8 mouse cellular contexts compared by ENCODE assay signal in the genomic region with DNA sequence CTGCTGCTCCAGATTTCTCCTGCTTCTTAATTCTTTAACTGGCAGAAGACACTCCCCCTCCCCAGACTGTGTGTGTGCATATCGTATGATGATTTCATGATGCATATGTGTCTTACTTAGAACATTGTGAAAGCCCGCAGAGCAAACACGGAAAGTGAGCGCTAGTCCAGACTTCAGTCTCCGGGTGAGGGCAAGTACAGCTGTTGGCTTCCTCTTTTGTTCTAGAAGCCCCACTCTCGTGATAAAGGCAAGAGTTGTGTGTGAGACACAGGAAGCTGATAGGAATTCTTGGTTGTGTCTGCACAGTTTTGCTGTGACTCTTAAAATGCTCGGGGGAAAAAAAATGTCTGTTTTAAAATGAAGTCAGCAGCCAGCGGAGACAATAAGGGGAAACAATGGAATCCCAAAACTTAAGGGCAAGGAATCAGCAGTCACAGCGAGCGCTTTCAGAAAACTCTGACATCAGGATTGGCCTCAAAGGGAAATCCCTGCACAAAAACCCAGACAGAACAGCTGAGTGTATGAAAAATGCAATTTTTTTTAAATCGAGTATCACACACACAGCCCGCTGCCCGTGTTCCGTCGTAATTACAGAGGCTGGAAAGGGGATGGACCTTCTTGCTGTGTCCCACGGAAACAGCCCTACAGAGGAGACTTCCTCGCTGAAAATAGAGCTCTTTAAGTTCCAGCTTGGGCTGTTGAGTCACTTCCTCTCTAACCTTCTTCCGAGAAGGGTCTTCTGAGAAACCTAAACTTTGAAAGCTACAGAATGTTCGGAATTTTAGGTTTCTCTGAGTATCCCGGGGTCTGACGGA.
DNase-seq lines count a peak whose midpoint lies in the region; ATAC-seq and TF ChIP-seq lines count a peak whose summit lies in the region.

No protein-coding gene starts in this region.

- H3K27me3 ChIP-seq in forebrain, embryonic 11.5 days (ENCODE audit: control insufficient read depth, insufficient read depth, low read length): no peaks in the 10 kb centered on the region
- H3K27me3 ChIP-seq in hindbrain, embryonic 15.5 days: no peaks in the 10 kb centered on the region

- WGBS in forebrain, embryonic 11.5 days: 57% methylated on average over 21 of the region's 21 CpGs
- 38% methylated on average over 21 of the region's 21 CpGs for WGBS in hindbrain, embryonic 15.5 days

- no peaks in the 10 kb centered on the region for H3K9me3 ChIP-seq in forebrain, embryonic 11.5 days (ENCODE audit: control insufficient read depth, low read length)
- H3K9me3 ChIP-seq in hindbrain, embryonic 15.5 days: no peaks in the 10 kb centered on the region

- peak overlapping the region; percentile 26 for H3K4me3 ChIP-seq in layer of hippocampus, adult 2 months
- no peak overlapping the region for H3K4me3 ChIP-seq in forebrain, embryonic 11.5 days (ENCODE audit: low read depth, low read length)
- peak overlapping the region; percentile 20 for H3K4me3 ChIP-seq in hindbrain, embryonic 15.5 days

- H3K4me1 ChIP-seq in forebrain, embryonic 11.5 days (replicated peaks; ENCODE audit: control insufficient read depth, insufficient read depth, low read length): peaks cover 7% of the 10 kb centered on the region; the same call in 1 of the 2 replicates
- peaks cover 14% of the 10 kb centered on the region; the same call in 1 of the 2 replicates for H3K4me1 ChIP-seq in hindbrain, embryonic 15.5 days (replicated peaks)

- no peak for TF ChIP-seq CTCF in layer of hippocampus, adult 2 months (conservative IDR thresholded peaks at IDR 0.05)

- peak overlapping the region; percentile 50; the same call in 1 of the 2 replicates for H3K27ac ChIP-seq in layer of hippocampus, adult 2 months
- no peak overlapping the region for H3K27ac ChIP-seq in forebrain, embryonic 11.5 days (ENCODE audit: low read depth, low read length)
- peak overlapping the region; percentile 45 for H3K27ac ChIP-seq in hindbrain, embryonic 15.5 days (replicated peaks)

- ATAC-seq in forebrain, embryonic 11.5 days (replicated peaks; ENCODE audit: low FRiP score): no peak; the same call in 1 of the 2 replicates
- peak; percentile 19; the same call in 1 of the 2 replicates for ATAC-seq in hindbrain, embryonic 15.5 days (ENCODE audit: low FRiP score, low read depth)

- DNase-seq in layer of hippocampus, adult 2 months (ENCODE audit: low spot score in 2 of 2): no peak
- no peak for DNase-seq in layer of hippocampus, adult 18-20 months (ENCODE audit: low spot score in 2 of 2)
- no peak for DNase-seq in forebrain, embryonic 11.5 days (ENCODE audit: low spot score)
- peak; percentile 7 for DNase-seq in lung, postnatal 14 days
- peak; percentile 9 to 32 for DNase-seq in spleen, postnatal 10 days (ENCODE audit: low spot score in 2 of 2)
- DNase-seq in cerebellum, adult 8-10 months: no peak
- DNase-seq in right cerebral cortex, postnatal 25 days: no peak

- H3K36me3 ChIP-seq in forebrain, embryonic 11.5 days (ENCODE audit: control insufficient read depth, insufficient read depth, low read length): no peaks in the 10 kb centered on the region
- no peaks in the 10 kb centered on the region for H3K36me3 ChIP-seq in hindbrain, embryonic 15.5 days

- peak overlapping the region; percentile 27; the same call in 1 of the 2 replicates for H3K4me2 ChIP-seq in forebrain, embryonic 11.5 days (ENCODE audit: low read depth, low read length, severe bottlenecking)
- H3K4me2 ChIP-seq in hindbrain, embryonic 15.5 days: peak overlapping the region; percentile 49

- no peak overlapping the region for H3K9ac ChIP-seq in forebrain, embryonic 11.5 days (ENCODE audit: low read length)
- 0 out of 2 replicates have a peak overlapping the region, but pooled peaks have one; percentile 27 for H3K9ac ChIP-seq in hindbrain, embryonic 15.5 days

Comparison
In these comparisons a context has a peak if more than half of its experiments do, and no peak if none do; other contexts are left out.
1. DNase-seq: peak in lung, postnatal 14 days (single experiment) and spleen, postnatal 10 days (2 of 2); none in layer of hippocampus, adult 2 months (0 of 2), layer of hippocampus, adult 18-20 months (0 of 2), forebrain, embryonic 11.5 days (single experiment), cerebellum, adult 8-10 months (single experiment) and right cerebral cortex, postnatal 25 days (single experiment).